Mouse (Mus musculus) limb, embryonic 13.5 days (tissue): ENCODE data around the gene Lig3. TPM values are rescaled to one million over a fixed set of nuclear protein-coding genes. Genes with fewer than 3 reads are reported as not detected.
"Not testable (repeated sequence)": the region's sequence is repeated elsewhere in the genome, so short reads cannot be mapped to it uniquely, and the experiment has no call there.

Experiments used
- ATAC-seq: fragments of 200-750 bp; cut with Nextera tagmentation; 2 replicates; pipeline ENCODE4 v1.8.0; 2017; ENCODE audit warnings: low read depth, moderate number of reproducible peaks, moderate TSS enrichment; ENCODE audit not compliant: low FRiP score
- H3K27ac ChIP-seq: fragments of 300-500 bp; sonication (generic); 2 replicates; pipeline ENCODE4 v1.5.1; 2015; ENCODE audit warnings: inconsistent platforms, mild to moderate bottlenecking, moderate library complexity
- H3K27me3 ChIP-seq: fragments of 300-500 bp; sonication (generic); 2 replicates; pipeline ENCODE4 v1.6.1; 2015; ENCODE audit warnings: mild to moderate bottlenecking, inconsistent platforms
- H3K36me3 ChIP-seq: fragments of 300-500 bp; sonication (generic); 2 replicates; pipeline ENCODE4 v1.6.1; 2015; ENCODE audit warnings: inconsistent platforms, mild to moderate bottlenecking, moderate library complexity
- H3K4me1 ChIP-seq: fragments of 300-500 bp; sonication (generic); 2 replicates; pipeline ENCODE4 v1.6.1; 2015; ENCODE audit warnings: inconsistent platforms
- H3K4me2 ChIP-seq: fragments of 300-500 bp; sonication (generic); replicated peaks from 2 replicates; pipeline ENCODE4 v1.6.1; 2015; ENCODE audit warnings: inconsistent platforms, mild to moderate bottlenecking, moderate library complexity
- H3K4me3 ChIP-seq: fragments of 300-500 bp; sonication (generic); 2 replicates; pipeline ENCODE4 v1.5.1; 2015; ENCODE audit warnings: moderate library complexity, mild to moderate bottlenecking, inconsistent platforms
- H3K9ac ChIP-seq: fragments of 300-500 bp; sonication (generic); 2 replicates; pipeline ENCODE4 v1.6.1; 2015; ENCODE audit warnings: mild to moderate bottlenecking, inconsistent platforms
- H3K9me3 ChIP-seq: fragments of 300-500 bp; sonication (generic); 2 replicates; pipeline ENCODE4 v1.6.1; 2016; ENCODE audit warnings: inconsistent platforms
- WGBS: fragments of 180-500 bp; shearing (Covaris S2); methylation state at CpG from one replicate; pipeline ENCODE4 v1.1.7; 2015; 5-methylcytosine and 5-hydroxymethylcytosine counted together
- polyA plus RNA-seq: library from polyadenylated mRNA; unstranded; fragments of >200 nt; fragmentation: Nextera tagmentation; extraction: Ambion mirVana; gene quantifications from 2 replicates; pipeline ENCODE4 v1.2.1, GENCODE M21; 2015

Gene Lig3
- polyA plus RNA-seq, 1 experiment from 2014 or later = 34.2 TPM

- not testable (repeated sequence) for H3K4me2 ChIP-seq, H3K36me3 ChIP-seq, H3K9me3 ChIP-seq, ATAC-seq, H3K27ac ChIP-seq, H3K9ac ChIP-seq, H3K4me3 ChIP-seq, H3K27me3 ChIP-seq
- peaks cover 50% of the 10 kb centered on the region for H3K4me1 ChIP-seq
- WGBS = 88% methylated on average over 7 of the region's 7 CpGs
These were observed 53.5 kb downstream of the Lig3 start for GRCm38 (mm10) chr11:82834359-82834758.

- peaks cover 49% of the 10 kb centered on the region for H3K4me1 ChIP-seq
- H3K36me3 ChIP-seq = no peaks in the 10 kb centered on the region
- H3K27me3 ChIP-seq = no peaks in the 10 kb centered on the region
- H3K27ac ChIP-seq = peak overlapping the region; percentile 39
- no peak overlapping the region for H3K9ac ChIP-seq
- H3K4me3 ChIP-seq = no peak overlapping the region
- no peak for ATAC-seq
- H3K4me2 ChIP-seq = no peak overlapping the region
- no peaks in the 10 kb centered on the region for H3K9me3 ChIP-seq
- 37% methylated on average over 11 of the region's 11 CpGs for WGBS
These were observed 54.9 kb downstream of the Lig3 start for GRCm38 (mm10) chr11:82835616-82836432.

DNA sequence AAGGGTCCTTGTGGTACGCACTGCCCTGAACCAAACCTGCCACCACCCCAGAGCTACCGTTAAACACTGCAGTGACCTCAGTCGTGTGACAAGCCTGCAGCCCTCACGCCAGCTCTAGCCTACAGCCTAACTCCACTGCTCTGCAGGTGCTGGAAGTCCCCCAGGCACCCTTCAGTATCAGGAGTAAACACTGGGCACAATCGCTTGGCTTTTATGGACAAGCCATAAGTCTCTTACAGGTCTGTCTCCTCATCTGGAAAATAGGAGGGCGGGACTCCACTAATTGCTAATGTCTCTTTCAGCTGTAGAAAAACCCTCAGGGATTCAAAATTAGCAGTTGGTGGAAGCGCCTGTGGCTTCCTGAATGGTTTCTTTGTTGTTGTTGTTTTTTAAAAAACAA lies 56.3 kb downstream of the Lig3 start:
- no peak for ATAC-seq
- H3K4me2 ChIP-seq = no peak overlapping the region
- WGBS = 34% methylated on average over 7 of the region's 7 CpGs
- H3K4me3 ChIP-seq = no peak overlapping the region
- H3K4me1 ChIP-seq = peaks cover 36% of the 10 kb centered on the region
- H3K9ac ChIP-seq = no peak overlapping the region
- no peaks in the 10 kb centered on the region for H3K27me3 ChIP-seq
- H3K36me3 ChIP-seq = no peaks in the 10 kb centered on the region
- H3K9me3 ChIP-seq = no peaks in the 10 kb centered on the region
- no peak overlapping the region for H3K27ac ChIP-seq

DNA sequence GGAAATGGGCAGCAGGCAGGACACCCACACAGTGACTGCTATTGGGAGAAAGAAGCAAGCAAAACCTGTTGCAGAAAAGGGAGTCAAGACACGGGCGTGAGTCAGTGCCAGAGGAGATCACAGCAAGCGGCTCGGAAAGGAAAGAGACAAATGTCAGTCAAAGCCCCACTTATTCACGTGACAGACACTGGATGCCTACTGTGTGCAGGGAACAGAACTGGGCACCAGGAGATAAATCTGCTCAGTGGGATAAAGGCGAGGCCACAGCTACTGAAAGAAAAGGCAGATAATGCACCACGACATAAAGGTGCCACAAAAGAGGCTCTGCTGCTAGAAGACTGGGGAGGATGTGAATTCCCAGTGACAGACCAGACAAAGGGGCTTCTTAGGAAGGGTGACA lies 56.9 kb downstream of the Lig3 start:
- WGBS = 66% methylated on average over 7 of the region's 7 CpGs
- H3K36me3 ChIP-seq = no peaks in the 10 kb centered on the region
- ATAC-seq = no peak
- no peaks in the 10 kb centered on the region for H3K27me3 ChIP-seq
- H3K9me3 ChIP-seq = no peaks in the 10 kb centered on the region
- peaks cover 36% of the 10 kb centered on the region for H3K4me1 ChIP-seq
- no peak overlapping the region for H3K4me3 ChIP-seq
- H3K9ac ChIP-seq = no peak overlapping the region
- no peak overlapping the region for H3K4me2 ChIP-seq
- no peak overlapping the region for H3K27ac ChIP-seq

- no peak overlapping the region for H3K27ac ChIP-seq
- WGBS = 35% methylated on average over 5 of the region's 5 CpGs
- no peak overlapping the region for H3K9ac ChIP-seq
- H3K27me3 ChIP-seq = no peaks in the 10 kb centered on the region
- H3K4me1 ChIP-seq = peaks cover 36% of the 10 kb centered on the region
- H3K36me3 ChIP-seq = no peaks in the 10 kb centered on the region
- H3K9me3 ChIP-seq = no peaks in the 10 kb centered on the region
- no peak for ATAC-seq
- no peak overlapping the region for H3K4me2 ChIP-seq
- no peak overlapping the region for H3K4me3 ChIP-seq
These were observed 57.6 kb downstream of the Lig3 start for GRCm38 (mm10) chr11:82838511-82838910.

DNA sequence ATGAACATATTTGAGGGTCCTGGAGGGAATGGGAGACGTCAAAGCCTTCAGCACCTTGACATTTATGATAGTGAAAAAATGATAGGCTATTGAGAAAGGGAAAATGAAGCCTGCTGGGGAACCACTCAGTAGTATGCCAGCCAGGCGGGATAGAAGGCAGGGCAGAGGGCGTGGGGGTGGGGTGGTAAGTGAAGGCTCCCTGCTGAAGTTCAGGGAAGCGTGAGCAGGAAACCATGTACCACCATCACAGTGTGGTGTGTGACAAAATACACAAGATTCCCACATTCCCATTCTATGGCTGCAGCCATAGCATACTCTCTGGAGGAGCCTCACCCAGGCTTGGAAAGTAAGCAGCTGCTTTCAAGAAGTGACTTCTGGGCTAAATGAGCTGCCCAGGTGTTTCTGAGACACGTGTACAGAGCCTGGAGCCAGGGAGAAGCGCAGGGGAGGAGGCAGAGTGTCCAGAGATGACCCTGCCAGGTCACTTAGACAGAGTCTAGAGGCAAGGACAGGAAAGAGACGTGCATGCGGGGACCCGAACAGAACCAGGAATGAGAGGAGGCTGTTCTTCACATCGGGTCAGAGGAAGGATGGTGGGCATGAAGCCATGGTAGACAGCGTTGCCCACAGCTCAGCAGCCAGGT lies 64.0 kb downstream of the Lig3 start:
- ATAC-seq = no peak
- no peaks in the 10 kb centered on the region for H3K9me3 ChIP-seq
- WGBS = 73% methylated on average over 11 of the region's 11 CpGs

DNA sequence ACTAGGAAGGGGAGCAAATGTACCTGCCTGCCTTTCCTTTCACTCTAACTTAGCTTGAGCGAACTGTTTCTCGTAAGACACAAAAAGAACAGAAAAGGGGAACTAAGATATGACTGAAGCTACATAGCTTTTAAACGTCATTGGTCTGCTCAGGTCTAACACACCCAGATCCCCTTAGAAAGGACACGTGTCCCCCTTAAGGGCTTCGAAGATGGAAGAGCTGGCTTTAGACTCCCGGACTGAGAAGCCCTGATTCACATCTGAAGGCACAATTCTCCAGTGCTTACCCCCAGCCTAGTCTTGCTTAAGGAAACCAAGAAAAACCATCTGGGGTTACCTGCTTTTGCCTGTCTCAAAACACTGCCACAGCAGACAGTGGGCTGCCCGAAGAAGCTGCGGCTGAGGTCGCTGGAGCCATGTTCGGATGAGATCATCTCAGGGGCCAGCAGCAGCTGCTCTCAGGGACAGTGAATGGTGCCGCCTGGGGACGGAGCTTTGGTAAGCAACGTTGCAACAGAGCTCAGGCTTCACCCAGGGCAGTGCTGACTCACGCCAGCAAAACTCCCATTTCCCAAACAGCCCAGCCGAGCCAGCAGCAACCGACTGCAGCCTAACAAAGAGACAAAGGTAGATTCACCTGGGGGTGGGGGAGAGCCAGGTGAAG lies 64.6 kb downstream of the Lig3 start:
- Histone ChIP-seq H3K9ac (peak overlapping the region; percentile 8; the same call in 1 of the 2 replicates), H3K27ac (peak overlapping the region; percentile 8; the same call in 1 of the 2 replicates), H3K36me3 (no peaks in the 10 kb centered on the region), H3K27me3 (no peaks in the 10 kb centered on the region), H3K4me1 (peaks cover 40% of the 10 kb centered on the region), H3K4me3 (peak overlapping the region; percentile 11), H3K4me2 (peak overlapping the region; percentile 29), H3K9me3 (no peaks in the 10 kb centered on the region)
- WGBS = 33% methylated on average over 16 of the region's 16 CpGs
- ATAC-seq = peak; percentile 73; the same call in 1 of the 2 replicates

More for the DNA sequence above, 64.0 kb downstream of the Lig3 start:
- no peak overlapping the region for H3K27ac ChIP-seq
- H3K36me3 ChIP-seq = no peaks in the 10 kb centered on the region
- H3K9ac ChIP-seq = no peak overlapping the region
- no peaks in the 10 kb centered on the region for H3K27me3 ChIP-seq
- peak overlapping the region; percentile 29; the same call in 1 of the 2 replicates for H3K4me2 ChIP-seq
- peaks cover 33% of the 10 kb centered on the region for H3K4me1 ChIP-seq
- no peak overlapping the region for H3K4me3 ChIP-seq

GRCm38 (mm10) chr11:82846079-82846436 lies 65.2 kb downstream of the Lig3 start:
- Histone ChIP-seq H3K36me3 (no peaks in the 10 kb centered on the region), H3K4me3 (peak overlapping the region; percentile 11), H3K4me2 (peak overlapping the region; percentile 29), H3K27ac (peak overlapping the region; percentile 8; the same call in 1 of the 2 replicates), H3K4me1 (peaks cover 43% of the 10 kb centered on the region), H3K9me3 (no peaks in the 10 kb centered on the region), H3K27me3 (no peaks in the 10 kb centered on the region), H3K9ac (peak overlapping the region; percentile 8; the same call in 1 of the 2 replicates)
- 0 out of 2 replicates have a peak, but pooled peaks have one; percentile 48 for ATAC-seq
- 22% methylated on average over 4 of the region's 4 CpGs for WGBS

DNA sequence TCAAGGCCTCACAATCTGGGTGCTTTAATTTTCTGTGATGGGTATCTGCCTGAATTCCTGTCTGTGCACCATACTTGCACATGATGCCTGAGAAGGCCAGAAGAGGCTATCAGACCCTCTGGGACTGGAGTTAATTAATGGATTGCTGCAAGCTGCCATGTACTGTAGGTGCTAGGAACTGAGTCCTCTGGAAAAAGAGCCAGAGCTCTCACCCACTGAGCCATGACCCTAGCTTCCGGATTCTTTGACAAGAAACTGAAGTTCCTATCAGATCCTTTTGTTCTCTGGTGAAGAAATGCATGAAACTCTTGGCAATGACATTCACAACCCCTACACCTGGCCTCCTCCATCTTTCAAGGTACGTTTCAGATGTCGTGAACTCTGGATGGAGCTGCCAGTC lies 66.0 kb downstream of the Lig3 start:
- Histone ChIP-seq H3K4me3 (no peak overlapping the region), H3K9ac (no peak overlapping the region), H3K36me3 (no peaks in the 10 kb centered on the region), H3K4me1 (peaks cover 43% of the 10 kb centered on the region), H3K27ac (no peak overlapping the region; the same call in 1 of the 2 replicates), H3K4me2 (no peak overlapping the region), H3K27me3 (no peaks in the 10 kb centered on the region), H3K9me3 (no peaks in the 10 kb centered on the region)
- 66% methylated on average over 3 of the region's 3 CpGs for WGBS
- ATAC-seq = no peak

- no peaks in the 10 kb centered on the region for H3K9me3 ChIP-seq
- no peak for ATAC-seq
- no peaks in the 10 kb centered on the region for H3K36me3 ChIP-seq
- H3K4me1 ChIP-seq = peaks cover 43% of the 10 kb centered on the region
- no peak overlapping the region for H3K27ac ChIP-seq
- 42% methylated on average over 6 of the region's 6 CpGs for WGBS
- H3K4me2 ChIP-seq = no peak overlapping the region
- H3K27me3 ChIP-seq = no peaks in the 10 kb centered on the region
- H3K4me3 ChIP-seq = no peak overlapping the region
- no peak overlapping the region for H3K9ac ChIP-seq
These were observed 66.7 kb downstream of the Lig3 start for GRCm38 (mm10) chr11:82847571-82848000.

- Histone ChIP-seq H3K4me2 (no peak overlapping the region), H3K4me3 (no peak overlapping the region), H3K9ac (no peak overlapping the region), H3K27ac (no peak overlapping the region), H3K4me1 (peaks cover 36% of the 10 kb centered on the region), H3K9me3 (no peaks in the 10 kb centered on the region), H3K36me3 (no peaks in the 10 kb centered on the region), H3K27me3 (no peaks in the 10 kb centered on the region)
- no peak for ATAC-seq
- 27% methylated on average over 5 of the region's 5 CpGs for WGBS
These were observed 69.4 kb downstream of the Lig3 start for GRCm38 (mm10) chr11:82850259-82850658.

DNA sequence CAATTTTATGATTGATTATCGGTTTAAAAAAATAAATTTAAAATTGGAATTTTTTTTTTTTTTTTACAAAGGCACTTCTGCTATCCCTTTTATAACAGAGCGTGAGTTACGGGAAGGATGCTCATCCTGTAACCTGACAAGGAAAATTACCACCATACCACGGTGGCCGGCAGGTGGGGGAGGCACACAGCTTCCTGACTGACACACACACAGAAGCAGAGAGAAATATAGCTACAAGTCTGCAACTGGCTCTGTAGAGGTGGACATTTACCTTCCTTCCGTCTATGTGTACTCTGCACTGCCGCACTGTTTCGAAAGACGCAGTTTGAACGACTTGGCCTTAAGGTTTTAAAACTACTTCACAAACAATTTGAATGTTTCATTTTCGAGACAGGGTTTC lies 71.2 kb downstream of the Lig3 start:
- Histone ChIP-seq H3K4me2 (no peak overlapping the region), H3K9ac (no peak overlapping the region), H3K27me3 (no peaks in the 10 kb centered on the region), H3K9me3 (no peaks in the 10 kb centered on the region), H3K4me1 (peaks cover 32% of the 10 kb centered on the region), H3K27ac (no peak overlapping the region), H3K4me3 (no peak overlapping the region), H3K36me3 (no peaks in the 10 kb centered on the region)
- WGBS = 86% methylated on average over 11 of the region's 11 CpGs
- ATAC-seq = no peak
